Mouse (Mus musculus) hindbrain, embryonic 15.5 days (tissue): ENCODE data around the gene Ago3. TPM values are rescaled to one million over a fixed set of nuclear protein-coding genes. Genes with fewer than 3 reads are reported as not detected.

Experiments
- ATAC-seq: fragments of 200-750 bp; cut with Nextera tagmentation; 2 replicates; pipeline ENCODE4 v1.8.0; 2017; ENCODE audit warnings: low read depth, moderate number of reproducible peaks, moderate TSS enrichment; ENCODE audit not compliant: low FRiP score
- H3K27ac ChIP-seq: fragments of 300-500 bp; sonication (generic); replicated peaks from 2 replicates; pipeline ENCODE4 v1.5.1; 2015; ENCODE audit warnings: mild to moderate bottlenecking, inconsistent platforms
- H3K27me3 ChIP-seq: fragments of 300-500 bp; sonication (generic); 2 replicates; pipeline ENCODE4 v1.6.1; 2015; ENCODE audit warnings: control low read depth, inconsistent platforms
- H3K36me3 ChIP-seq: fragments of 300-500 bp; sonication (generic); 2 replicates; pipeline ENCODE4 v1.6.1; 2015; ENCODE audit warnings: control low read depth, inconsistent platforms
- H3K4me1 ChIP-seq: fragments of 300-500 bp; sonication (generic); replicated peaks from 2 replicates; pipeline ENCODE4 v1.6.1; 2015; ENCODE audit warnings: control low read depth, inconsistent platforms
- H3K4me2 ChIP-seq: fragments of 300-500 bp; sonication (generic); 2 replicates; pipeline ENCODE4 v1.6.1; 2015; ENCODE audit warnings: moderate library complexity, mild to moderate bottlenecking, inconsistent platforms
- H3K4me3 ChIP-seq: fragments of 300-500 bp; sonication (generic); 2 replicates; pipeline ENCODE4 v1.5.1; 2015; ENCODE audit warnings: mild to moderate bottlenecking, inconsistent platforms
- H3K9ac ChIP-seq: fragments of 300-500 bp; sonication (generic); 2 replicates; pipeline ENCODE4 v1.6.1; 2015; ENCODE audit warnings: inconsistent platforms
- H3K9me3 ChIP-seq: fragments of 300-500 bp; sonication (generic); 2 replicates; pipeline ENCODE4 v1.6.1; 2016; ENCODE audit warnings: control low read depth, inconsistent platforms
- WGBS: fragments of 180-500 bp; shearing (Covaris S2); methylation state at CpG from one replicate; pipeline ENCODE4 v1.1.7; 2015; 5-methylcytosine and 5-hydroxymethylcytosine counted together
- polyA plus RNA-seq: library from polyadenylated mRNA; unstranded; fragments of >200 nt; fragmentation: Nextera tagmentation; extraction: Ambion mirVana; gene quantifications from 2 replicates; pipeline ENCODE4 v1.2.1, GENCODE M21; 2015

Ago3 gene
- polyA plus RNA-seq, 1 experiment from 2014 or later: 15.5 TPM

- Histone ChIP-seq H3K36me3 (peaks cover 10% of the 10 kb centered on the region; the same call in 1 of the 2 replicates), H3K4me2 (peak overlapping the region; percentile 58), H3K27me3 (peaks cover 8% of the 10 kb centered on the region; the same call in 1 of the 2 replicates), H3K27ac (peak overlapping the region; percentile 90; the same call in 1 of the 2 replicates), H3K9ac (peak overlapping the region; percentile 35; the same call in 1 of the 2 replicates), H3K4me3 (peak overlapping the region; percentile 70), H3K4me1 (peaks cover 27% of the 10 kb centered on the region), H3K9me3 (no peaks in the 10 kb centered on the region)
- 55% methylated on average over 28 of the region's 28 CpGs for whole genome bisulfite sequencing
- peak; percentile 40; the same call in 1 of the 2 replicates for ATAC-seq
Measured at GRCm38 (mm10) chr4:126321854-126322511, 107.4 kb downstream of the Ago3 start.

DNA sequence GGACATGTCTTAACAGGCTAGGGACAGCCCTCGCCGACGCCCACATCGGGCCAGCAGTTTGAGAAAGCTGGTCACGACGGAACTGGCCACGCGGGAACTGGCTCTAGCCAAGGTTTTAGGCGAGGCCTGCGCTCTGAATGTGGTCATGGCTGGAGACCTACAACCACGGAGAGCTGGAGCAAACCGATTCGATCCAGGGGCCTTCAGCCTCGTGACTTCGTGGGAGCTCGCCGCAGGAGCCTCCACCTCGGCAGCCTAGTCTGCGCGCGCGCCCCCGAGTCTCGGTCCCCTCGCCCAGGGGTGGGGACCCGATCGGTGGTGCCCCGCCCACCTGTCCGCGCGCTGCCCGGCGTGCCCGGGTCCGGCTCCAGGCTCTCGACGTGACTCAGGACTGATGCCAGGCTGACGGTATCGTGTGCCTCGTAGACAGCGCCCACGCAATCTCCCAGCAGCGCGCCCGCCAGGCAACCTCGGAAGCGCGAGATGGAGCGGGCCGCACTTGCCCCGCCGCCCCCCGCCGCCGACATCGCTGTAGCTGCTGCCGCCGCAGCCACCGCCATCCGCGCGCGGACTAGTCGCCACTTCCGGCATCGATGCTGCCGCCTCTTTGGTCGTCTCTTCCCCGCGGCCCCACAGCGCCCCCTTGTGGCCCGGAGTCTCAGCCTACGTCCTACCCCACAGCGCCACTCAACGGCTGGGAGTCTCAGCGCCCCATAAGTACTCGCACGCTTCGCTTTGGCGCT lies 108.1 kb downstream of the Ago3 start, which contains the start of gene Adprhl2:
TSS of gene Adprhl2 (minus strand) at position 593 of the 743 bp plus-strand sequence.
- under 1% methylated on average over 80 of the region's 80 CpGs for WGBS
- Histone ChIP-seq H3K27me3 (peaks cover 8% of the 10 kb centered on the region; the same call in 1 of the 2 replicates), H3K4me1 (peaks cover 27% of the 10 kb centered on the region), H3K4me3 (peak within 1 kb of the TSS; percentile 70), H3K27ac (peak within 1 kb of the TSS; percentile 90), H3K36me3 (peaks cover 17% of the 10 kb centered on the region), H3K4me2 (peak within 1 kb of the TSS; percentile 58), H3K9me3 (no peaks in the 10 kb centered on the region), H3K9ac (peak within 1 kb of the TSS; percentile 72)
- peak; percentile 85 for ATAC-seq

GRCm38 (mm10) chr4:126319806-126320205 lies 109.5 kb downstream of the Ago3 start:
- Histone ChIP-seq H3K4me2 (no peak overlapping the region), H3K9me3 (no peaks in the 10 kb centered on the region), H3K36me3 (peaks cover 22% of the 10 kb centered on the region), H3K4me3 (no peak overlapping the region), H3K27me3 (peaks cover 8% of the 10 kb centered on the region; the same call in 1 of the 2 replicates), H3K4me1 (peaks cover 18% of the 10 kb centered on the region), H3K27ac (no peak overlapping the region), H3K9ac (no peak overlapping the region)
- WGBS: 91% methylated on average over 6 of the region's 6 CpGs
- no peak for ATAC-seq

DNA sequence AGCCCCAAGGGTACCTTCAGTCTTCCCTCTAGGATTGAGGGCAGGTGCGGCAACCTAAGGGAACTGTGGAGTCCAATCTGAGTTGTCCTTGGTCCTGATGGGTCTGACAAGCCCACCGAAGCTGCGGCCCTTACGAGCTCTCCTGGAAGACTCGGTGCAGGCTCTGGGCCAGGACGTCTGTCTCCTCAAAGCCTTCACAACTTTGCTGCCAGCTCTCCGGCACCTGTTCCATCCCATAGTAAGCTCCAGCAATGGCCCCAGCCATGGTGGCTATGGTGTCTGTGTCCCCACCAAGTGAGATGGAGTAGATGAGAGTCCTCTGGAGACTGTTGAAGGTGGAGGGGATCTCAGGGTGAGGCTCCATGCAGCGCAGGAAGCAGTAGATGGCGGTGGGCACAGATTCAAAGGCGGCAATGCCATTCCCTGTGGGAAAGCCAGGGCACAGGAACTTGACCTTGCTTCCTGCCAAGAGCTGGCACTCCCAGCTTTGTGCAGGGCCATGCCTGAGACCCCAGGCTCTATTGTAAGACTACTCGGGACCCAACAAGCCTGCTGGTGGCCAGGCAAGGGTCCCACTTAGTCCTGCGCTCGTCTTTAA lies 112.8 kb downstream of the Ago3 start:
- Histone ChIP-seq H3K27me3 (no peaks in the 10 kb centered on the region), H3K27ac (no peak overlapping the region), H3K4me2 (no peak overlapping the region), H3K4me1 (peaks cover 14% of the 10 kb centered on the region), H3K4me3 (no peak overlapping the region), H3K9ac (no peak overlapping the region), H3K36me3 (peaks cover 22% of the 10 kb centered on the region), H3K9me3 (no peaks in the 10 kb centered on the region)
- 93% methylated on average over 13 of the region's 13 CpGs for WGBS
- ATAC-seq: no peak

GRCm38 (mm10) chr4:126315931-126316330 lies 113.4 kb downstream of the Ago3 start:
- Histone ChIP-seq H3K4me1 (peaks cover 14% of the 10 kb centered on the region), H3K4me3 (no peak overlapping the region), H3K36me3 (peaks cover 22% of the 10 kb centered on the region), H3K4me2 (no peak overlapping the region), H3K27me3 (no peaks in the 10 kb centered on the region), H3K9ac (no peak overlapping the region), H3K9me3 (no peaks in the 10 kb centered on the region), H3K27ac (no peak overlapping the region)
- no peak for ATAC-seq
- 46% methylated on average over 5 of the region's 5 CpGs for WGBS

DNA sequence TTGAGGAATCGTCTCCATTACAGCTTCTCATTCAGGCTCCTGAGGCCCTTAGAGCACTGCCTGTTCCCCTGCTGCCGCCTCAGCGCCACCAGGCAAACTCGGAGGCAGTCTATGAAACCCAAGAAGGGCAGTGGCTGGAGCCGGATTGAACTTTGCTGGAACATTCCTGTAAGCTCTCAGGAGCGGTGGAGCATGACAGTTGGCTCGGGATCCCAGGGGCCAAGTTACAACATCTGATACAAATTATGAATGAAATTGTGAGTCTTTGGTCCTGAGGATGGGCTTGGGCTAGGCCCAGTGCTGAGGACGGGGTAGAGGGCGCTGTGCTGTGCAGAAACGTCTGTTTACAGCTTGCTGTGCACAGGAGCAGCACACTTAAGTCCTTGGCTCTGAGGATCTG lies 115.0 kb downstream of the Ago3 start:
- peaks cover 22% of the 10 kb centered on the region for H3K36me3 ChIP-seq
- H3K4me1 ChIP-seq: peaks cover 5% of the 10 kb centered on the region
- no peak for ATAC-seq
- H3K4me3 ChIP-seq: no peak overlapping the region
- no peak overlapping the region for H3K4me2 ChIP-seq
- no peaks in the 10 kb centered on the region for H3K9me3 ChIP-seq
- H3K27me3 ChIP-seq: no peaks in the 10 kb centered on the region
- 59% methylated on average over 10 of the region's 10 CpGs for WGBS
- no peak overlapping the region for H3K9ac ChIP-seq
- no peak overlapping the region for H3K27ac ChIP-seq

GRCm38 (mm10) chr4:126313202-126313601 lies 116.2 kb downstream of the Ago3 start:
- no peaks in the 10 kb centered on the region for H3K27me3 ChIP-seq
- no peak overlapping the region for H3K27ac ChIP-seq
- peaks cover 22% of the 10 kb centered on the region for H3K36me3 ChIP-seq
- no peak overlapping the region for H3K9ac ChIP-seq
- H3K4me2 ChIP-seq: no peak overlapping the region
- no peak for ATAC-seq
- peaks cover 7% of the 10 kb centered on the region for H3K4me1 ChIP-seq
- H3K4me3 ChIP-seq: no peak overlapping the region
- no peaks in the 10 kb centered on the region for H3K9me3 ChIP-seq
- 56% methylated on average over 5 of the region's 5 CpGs for WGBS

DNA sequence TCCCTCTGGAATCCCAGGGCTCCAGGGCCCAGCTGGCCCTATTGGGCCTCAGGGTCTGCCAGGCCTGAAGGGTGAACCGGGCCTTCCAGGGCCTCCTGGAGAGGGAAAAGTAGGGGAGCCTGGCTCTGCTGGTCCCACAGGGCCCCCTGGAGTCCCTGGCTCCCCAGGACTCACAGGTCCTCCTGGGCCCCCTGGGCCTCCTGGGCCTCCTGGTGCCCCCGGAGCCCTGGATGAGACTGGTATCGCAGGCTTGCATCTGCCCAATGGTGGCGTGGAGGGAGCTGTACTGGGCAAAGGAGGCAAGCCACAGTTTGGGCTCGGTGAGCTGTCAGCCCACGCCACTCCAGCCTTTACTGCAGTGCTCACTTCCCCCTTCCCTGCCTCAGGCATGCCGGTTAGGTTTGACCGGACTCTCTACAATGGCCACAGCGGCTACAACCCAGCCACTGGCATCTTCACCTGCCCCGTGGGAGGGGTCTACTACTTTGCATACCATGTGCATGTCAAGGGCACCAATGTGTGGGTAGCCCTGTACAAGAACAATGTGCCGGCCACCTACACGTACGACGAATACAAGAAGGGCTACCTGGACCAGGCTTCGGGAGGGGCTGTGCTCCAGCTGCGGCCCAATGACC lies 117.7 kb downstream of the Ago3 start:
- WGBS: 91% methylated on average over 16 of the region's 16 CpGs
- no peak for ATAC-seq
- Histone ChIP-seq H3K4me2 (no peak overlapping the region), H3K4me1 (peaks cover 7% of the 10 kb centered on the region), H3K36me3 (peaks cover 9% of the 10 kb centered on the region), H3K4me3 (no peak overlapping the region), H3K27ac (no peak overlapping the region), H3K9ac (no peak overlapping the region), H3K9me3 (no peaks in the 10 kb centered on the region), H3K27me3 (0 out of 2 replicates have a peak, but pooled peaks cover 4% of the 10 kb centered on the region)

DNA sequence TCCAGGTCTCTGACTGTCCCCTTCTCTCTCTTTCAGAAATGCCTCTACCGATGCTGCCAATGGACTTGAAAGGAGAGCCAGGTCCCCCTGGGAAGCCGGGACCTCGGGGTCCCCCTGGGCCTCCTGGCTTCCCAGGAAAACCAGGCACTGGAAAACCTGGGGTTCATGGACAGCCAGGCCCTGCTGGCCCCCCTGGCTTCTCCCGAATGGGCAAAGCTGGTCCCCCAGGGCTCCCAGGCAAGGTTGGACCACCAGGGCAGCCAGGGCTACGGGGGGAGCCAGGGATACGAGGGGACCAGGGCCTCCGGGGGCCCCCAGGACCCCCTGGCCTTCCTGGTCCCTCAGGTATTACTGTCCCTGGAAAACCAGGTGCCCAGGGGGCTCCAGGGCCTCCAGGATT lies 119.0 kb downstream of the Ago3 start:
- 0 out of 2 replicates have a peak, but pooled peaks cover 4% of the 10 kb centered on the region for H3K27me3 ChIP-seq
- WGBS: 74% methylated on average over 7 of the region's 7 CpGs
- H3K4me1 ChIP-seq: peaks cover 7% of the 10 kb centered on the region
- no peak overlapping the region for H3K9ac ChIP-seq
- ATAC-seq: no peak
- no peaks in the 10 kb centered on the region for H3K9me3 ChIP-seq
- no peak overlapping the region for H3K4me2 ChIP-seq
- no peaks in the 10 kb centered on the region; the same call in 1 of the 2 replicates for H3K36me3 ChIP-seq
- no peak overlapping the region for H3K4me3 ChIP-seq
- H3K27ac ChIP-seq: no peak overlapping the region

DNA sequence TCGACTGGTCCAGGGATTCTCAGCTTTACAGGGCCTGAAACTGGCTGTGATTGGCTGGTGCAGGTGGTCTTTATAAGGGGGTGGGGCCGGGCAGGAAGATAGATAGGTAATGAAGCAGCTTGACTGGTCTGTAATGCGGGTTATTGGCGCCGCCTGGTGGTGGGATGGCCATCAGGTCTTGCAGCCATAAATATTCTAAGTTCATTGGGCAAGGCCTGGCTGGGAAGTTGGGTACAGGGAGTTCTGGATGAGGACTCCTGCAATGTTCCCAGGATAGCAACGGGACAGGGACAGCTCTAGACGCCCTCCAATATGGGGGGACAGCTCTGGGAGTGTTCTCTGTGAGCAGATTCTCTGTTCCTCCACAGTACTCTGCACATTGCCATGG lies 119.4 kb downstream of the Ago3 start:
- Histone ChIP-seq H3K27me3 (0 out of 2 replicates have a peak, but pooled peaks cover 4% of the 10 kb centered on the region), H3K9ac (0 out of 2 replicates have a peak overlapping the region, but pooled peaks have one; percentile 4), H3K36me3 (no peaks in the 10 kb centered on the region; the same call in 1 of the 2 replicates), H3K4me2 (peak overlapping the region; percentile 51), H3K9me3 (no peaks in the 10 kb centered on the region), H3K4me1 (peaks cover 7% of the 10 kb centered on the region), H3K27ac (no peak overlapping the region), H3K4me3 (peak overlapping the region; percentile 23)
- WGBS: under 1% methylated on average over 7 of the region's 7 CpGs
- peak; percentile 89 for ATAC-seq

GRCm38 (mm10) chr4:126309211-126309921 lies 120.0 kb downstream of the Ago3 start:
- WGBS: 15% methylated on average over 20 of the region's 20 CpGs
- Histone ChIP-seq H3K9me3 (no peaks in the 10 kb centered on the region), H3K27me3 (0 out of 2 replicates have a peak, but pooled peaks cover 4% of the 10 kb centered on the region), H3K27ac (no peak overlapping the region), H3K4me2 (peak overlapping the region; percentile 51), H3K9ac (0 out of 2 replicates have a peak overlapping the region, but pooled peaks have one; percentile 4), H3K4me1 (peaks cover 7% of the 10 kb centered on the region), H3K4me3 (peak overlapping the region; percentile 23), H3K36me3 (no peaks in the 10 kb centered on the region)
- peak; percentile 66; the same call in 1 of the 2 replicates for ATAC-seq
